Mouse (Mus musculus) neural tube, embryonic 10.5 days (tissue): ENCODE results near the gene 4930404H24Rik.

Source experiments
- DNase-seq: peaks from one replicate; pipeline ENCODE4 v3.0.0-alpha.2; 2017; ENCODE audit warnings: low spot score; ENCODE audit errors: extremely low spot score

Gene 4930404H24Rik

DNA sequence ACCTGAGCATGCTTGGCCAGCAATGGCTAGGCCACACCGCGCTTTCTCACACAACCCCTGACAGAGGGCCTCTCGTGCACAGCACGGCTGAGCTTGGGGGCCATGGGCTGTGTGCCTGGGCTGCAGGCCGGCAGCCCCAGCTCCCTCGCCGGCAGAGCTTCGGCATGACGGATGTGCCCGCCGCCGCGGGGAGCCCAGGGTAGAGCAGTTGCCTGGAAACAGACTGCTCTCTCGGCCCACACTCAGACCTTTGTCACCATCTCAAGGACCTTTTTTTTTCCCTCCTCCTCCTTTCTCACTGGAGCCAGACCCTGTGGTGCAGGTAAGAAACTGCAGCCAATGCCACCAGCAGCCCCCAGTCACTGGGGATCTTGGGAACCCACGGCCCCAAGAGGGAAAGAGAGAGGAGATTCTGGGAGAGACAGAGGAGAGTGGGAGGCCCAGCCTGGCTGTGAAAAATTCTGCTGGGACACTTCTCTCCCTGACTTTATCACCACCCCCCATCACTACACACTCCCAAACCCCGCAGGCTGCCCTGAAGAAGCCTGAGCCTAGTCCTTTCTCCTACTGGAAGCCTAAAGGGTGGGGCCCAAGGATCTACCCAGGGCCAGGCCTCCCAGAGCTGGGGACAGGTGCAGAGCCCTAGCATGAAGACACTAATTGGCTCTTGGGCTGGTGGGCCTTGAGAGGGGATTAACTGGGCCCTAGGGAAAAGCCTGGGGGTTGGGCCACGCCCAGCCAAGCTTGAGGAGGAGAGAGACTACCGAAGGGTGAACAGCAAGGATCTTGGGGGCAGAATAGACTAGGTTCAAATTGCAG, 16.8 kb downstream of the 4930404H24Rik start:
- peak; percentile 62 for DNase-seq

DNA sequence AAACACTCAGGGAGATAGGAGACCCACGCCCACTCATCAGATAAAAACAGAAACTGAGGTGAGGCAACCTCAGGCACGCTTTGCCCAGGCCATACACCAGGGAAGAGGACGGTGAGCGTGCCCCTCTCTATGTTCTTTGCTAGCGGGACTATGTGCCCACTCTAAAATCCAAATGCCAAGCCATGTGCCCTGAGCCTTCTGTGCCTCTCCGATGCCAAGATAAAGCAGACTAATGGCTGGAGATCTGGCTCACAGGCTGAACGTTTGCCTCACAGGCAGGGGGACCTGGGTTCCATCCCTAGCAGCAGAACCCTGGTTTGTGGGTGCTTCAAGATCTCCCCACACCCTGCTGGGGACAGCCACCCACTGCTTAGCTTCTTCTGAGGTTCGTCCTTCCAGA, 17.5 kb downstream of the 4930404H24Rik start:
- no peak for DNase-seq

DNA sequence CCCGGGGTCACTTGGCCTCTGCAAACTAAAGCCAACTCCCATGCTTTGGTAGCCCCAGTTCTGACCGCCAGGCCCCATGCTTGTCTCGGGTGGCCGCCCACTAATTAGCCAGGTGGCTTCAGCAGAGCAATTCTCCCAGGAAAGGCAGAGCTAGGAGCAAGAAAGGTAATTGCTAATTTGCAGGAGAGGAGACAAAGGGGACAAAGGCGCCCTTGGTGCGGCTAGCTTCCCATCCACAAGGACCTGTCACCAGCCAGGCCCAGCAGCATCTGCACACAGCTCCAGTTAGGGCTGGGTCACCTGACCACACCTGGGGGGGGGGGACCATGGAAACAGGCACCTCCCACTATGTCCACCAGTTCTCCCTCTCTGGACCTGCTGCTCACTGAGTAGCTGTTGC, 19.0 kb downstream of the 4930404H24Rik start:
- DNase-seq: no peak

GRCm38 (mm10) chr2:153512416-153513323, 20.1 kb downstream of the 4930404H24Rik start:
- DNase-seq: no peak

GRCm38 (mm10) chr2:153513983-153514382, 21.4 kb downstream of the 4930404H24Rik start:
- no peak for DNase-seq

- DNase-seq: no peak
These were observed 22.1 kb downstream of the 4930404H24Rik start for GRCm38 (mm10) chr2:153514497-153515380.

DNA sequence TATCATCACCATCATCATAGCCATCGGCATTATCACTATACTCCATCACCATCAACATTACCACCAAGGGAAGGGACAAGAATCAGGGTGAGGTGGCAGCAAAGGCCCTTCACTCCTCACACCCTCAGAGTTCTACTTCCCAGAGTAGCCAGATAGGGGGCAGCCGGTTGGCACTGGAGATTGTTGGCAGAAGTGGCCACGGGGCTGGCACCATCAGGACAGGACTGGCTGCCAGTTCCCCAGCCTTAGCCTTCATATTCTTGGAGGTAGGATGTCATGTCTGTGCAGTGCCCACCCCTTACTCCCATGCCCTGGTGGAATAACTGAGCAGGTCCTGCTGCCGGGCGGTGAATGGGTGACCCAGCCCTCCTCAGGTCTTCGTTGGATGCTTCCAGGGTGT, 23.0 kb downstream of the 4930404H24Rik start:
- DNase-seq: no peak

- no peak for DNase-seq
These were observed 24.4 kb downstream of the 4930404H24Rik start for GRCm38 (mm10) chr2:153516961-153517360.

DNA sequence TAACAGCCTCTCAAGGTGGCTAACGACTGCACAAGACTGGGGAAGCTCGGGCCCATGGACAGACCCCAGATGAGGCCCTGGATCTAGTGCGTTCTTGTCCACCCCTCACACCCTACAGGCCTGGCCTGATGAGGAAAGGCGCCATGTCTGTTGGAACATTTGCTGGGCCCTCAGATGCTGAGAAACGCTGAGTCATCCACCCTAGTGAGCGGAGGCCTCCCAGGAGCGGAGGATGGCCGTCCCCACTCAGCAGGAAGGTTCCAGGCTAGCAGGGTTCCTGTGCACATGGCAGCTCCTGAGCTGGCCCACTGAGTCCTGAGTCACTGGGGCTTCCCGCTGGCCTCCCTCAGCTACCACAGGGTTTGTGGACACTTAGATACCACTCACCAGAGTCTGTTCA, 27.5 kb downstream of the 4930404H24Rik start:
- DNase-seq: no peak

DNA sequence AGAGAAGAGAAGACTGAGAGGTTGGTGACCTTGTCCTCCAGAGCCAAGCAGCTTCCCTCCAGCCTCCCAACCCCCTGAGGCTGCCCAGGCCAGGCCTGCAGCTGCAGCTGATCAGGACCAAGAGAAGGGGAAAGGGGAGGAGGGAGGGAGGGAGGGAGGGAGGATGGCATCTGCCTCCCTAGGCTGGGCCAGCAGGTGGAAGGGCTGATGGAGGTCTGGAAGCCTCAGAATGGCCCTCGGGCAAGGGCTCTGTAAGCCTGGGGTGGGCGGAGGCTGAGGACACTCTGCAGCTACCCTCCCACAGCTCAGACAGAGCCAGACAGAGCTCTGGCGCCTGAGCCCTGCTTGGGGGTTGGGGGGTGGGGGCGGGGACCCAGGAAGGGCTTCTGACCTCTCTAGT, 29.7 kb downstream of the 4930404H24Rik start:
- DNase-seq: no peak

DNA sequence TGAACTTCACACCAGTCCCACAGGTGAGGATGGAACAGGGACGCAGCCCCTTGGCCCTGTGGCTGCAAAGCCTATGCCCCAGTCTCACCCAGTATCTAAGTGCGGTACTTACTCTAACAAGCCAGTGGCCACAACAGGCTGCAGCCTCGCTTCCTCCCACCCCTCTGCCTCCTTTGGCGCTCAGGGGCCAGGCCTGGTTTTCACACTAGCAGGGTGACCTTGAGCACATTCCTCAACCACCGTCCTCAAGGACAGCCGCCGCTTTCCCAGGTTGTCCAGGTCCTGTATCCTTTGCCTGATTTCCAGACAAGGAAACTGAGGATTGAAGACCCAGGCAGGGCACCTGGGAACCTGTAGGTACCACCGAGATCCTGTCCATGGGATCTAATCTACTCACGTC, 30.6 kb downstream of the 4930404H24Rik start:
- DNase-seq: no peak

GRCm38 (mm10) chr2:153523656-153524055, 31.1 kb downstream of the 4930404H24Rik start:
- DNase-seq: no peak

DNA sequence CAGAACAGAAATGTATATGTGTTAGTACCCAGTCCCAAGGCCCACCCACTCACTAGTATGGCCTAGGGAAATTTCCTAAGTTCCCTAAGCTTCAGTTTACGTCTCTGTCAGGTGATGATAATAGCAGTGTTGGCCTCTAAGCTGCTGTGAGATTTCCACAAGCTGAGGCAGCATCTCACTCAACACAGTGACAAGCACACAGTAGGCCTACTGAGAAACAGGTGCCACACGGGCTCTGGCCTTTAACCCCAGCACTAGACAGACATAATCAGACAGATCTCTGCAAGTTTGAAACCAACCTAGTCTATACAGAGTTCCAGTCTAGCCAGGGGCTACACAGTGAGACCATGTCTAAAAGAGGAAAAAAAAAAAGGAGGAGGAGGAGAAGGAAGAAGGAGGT, 32.1 kb downstream of the 4930404H24Rik start:
- no peak for DNase-seq

GRCm38 (mm10) chr2:153525906-153526311, 33.3 kb downstream of the 4930404H24Rik start:
- peak; percentile 47 for DNase-seq

GRCm38 (mm10) chr2:153526850-153527530, 34.4 kb downstream of the 4930404H24Rik start:
- DNase-seq: no peak

DNA sequence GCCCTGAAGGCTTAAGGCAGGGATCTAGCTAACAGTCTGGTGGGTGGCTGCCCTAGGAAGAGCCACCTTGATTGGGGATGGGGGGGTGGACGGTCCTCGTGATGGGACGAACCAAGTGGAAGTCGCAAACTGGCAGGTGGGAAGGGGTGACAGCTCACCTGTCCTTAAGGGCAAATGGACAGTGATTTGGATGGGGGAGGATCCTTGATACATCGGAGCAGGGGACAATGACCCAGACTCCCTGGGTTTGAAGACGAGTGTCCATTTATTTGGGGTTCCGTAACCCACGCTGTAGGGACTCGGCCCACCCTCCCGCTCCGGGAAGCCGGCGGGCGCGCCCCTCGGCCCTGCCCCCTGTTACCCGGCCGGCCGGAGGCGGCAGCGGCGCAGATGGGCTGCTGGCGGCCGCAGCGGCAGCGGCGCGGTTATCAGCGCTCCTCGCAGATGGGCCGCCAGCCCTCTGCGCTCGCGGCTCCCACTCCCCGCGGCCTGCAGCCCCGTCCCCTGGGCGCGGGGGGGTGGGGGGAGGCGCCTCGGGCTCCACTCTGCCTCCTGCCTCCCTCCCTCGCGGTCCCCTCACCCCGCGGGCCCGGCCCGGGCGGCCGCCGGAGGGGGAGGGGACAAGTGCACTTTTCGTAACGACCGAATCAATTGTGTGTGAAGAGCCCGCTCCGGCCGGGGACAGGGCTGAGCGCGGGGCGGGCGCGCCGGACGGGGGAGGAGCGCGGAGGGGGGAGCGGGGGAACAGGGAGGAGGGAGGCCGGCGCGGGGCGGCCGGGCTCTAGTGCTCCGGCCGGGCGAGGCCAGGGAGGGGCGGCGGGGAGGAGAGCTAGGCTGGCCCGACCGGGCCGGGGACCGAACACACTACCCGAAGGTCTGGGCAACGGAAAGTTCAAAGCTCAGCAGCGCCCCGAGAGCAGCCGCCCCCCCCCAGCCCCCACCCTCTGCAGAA, 35.3 kb downstream of the 4930404H24Rik start:
- peak; percentile 84 for DNase-seq

DNA sequence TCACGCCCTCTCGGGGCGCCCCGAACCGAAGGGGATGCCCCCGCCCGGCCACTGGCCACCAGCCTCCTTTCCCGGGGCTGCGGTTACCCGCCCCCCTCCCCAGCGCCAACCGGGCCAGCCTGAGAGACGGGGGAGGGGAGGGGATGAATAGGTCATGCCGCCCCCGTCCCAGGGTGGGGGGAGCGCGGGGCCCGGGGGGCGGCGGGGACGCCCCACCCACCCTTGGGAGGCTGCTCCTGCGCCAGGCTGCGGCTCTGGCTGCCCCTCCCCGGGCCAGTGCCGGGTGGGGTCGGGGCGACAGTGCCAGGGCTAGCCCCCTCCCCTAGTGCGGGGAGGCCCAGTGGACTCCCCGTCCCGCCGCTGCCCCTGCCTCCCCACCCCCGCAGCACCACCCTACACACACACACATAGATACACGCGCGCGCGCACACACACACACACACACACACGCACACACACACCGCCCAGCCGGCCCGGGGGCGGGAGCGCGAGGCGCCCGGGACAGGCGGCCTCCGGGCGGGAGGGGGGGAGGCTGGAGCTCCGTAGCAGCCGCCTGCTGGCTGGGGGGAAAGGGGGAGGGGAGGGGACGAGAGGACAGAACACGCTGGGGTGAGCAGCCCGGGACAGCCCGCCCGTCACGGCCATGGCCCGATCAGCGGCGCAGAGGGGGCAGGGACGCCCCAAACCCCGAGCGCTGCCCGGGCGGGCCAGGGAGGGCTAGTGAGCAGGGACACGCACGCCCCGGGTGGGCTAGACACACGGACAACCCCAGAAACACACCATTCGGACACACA, 36.2 kb downstream of the 4930404H24Rik start:
- DNase-seq: peak; percentile 80

GRCm38 (mm10) chr2:153529365-153529781, 36.8 kb downstream of the 4930404H24Rik start:
- no peak for DNase-seq
